Mouse (Mus musculus): ENCODE results near the gene Adamts2.

Adamts2 gene

GRCm38 (mm10) chr11:50601641-50602355, at the start of gene Adamts2:
TSS of gene Adamts2 (plus strand) at chr11:50602084.
- in situ Hi-C loops (cut with MboI; ENCODE audit: unreplicated experiment in 2 of 2), result no loop called here

- in situ Hi-C loops (cut with MboI; ENCODE audit: unreplicated experiment in 2 of 2), result no loop called here
These were observed 44.8 kb upstream of the Adamts2 start for GRCm38 (mm10) chr11:50557064-50557463.

DNA sequence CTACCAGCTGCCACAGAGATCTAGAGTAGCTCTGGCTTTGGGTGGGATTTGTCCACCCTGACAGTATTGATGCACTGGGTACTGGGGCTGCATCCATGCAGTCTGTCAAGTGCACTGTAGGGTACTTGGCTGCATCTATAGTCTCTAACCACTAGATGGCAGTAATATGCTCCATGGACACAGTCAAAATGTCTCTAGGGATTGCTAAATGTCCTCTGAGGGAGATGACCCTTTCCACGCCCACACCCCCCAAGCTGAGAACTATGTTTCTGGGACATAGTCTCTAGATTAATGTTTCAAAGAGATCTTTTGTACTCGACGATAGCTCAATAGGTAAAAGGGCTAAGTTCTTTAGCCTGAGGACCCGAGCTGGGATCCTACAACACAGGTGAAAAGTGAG, 42.8 kb upstream of the Adamts2 start:
- in situ Hi-C loops (cut with MboI; ENCODE audit: unreplicated experiment in 2 of 2), result no loop called here

DNA sequence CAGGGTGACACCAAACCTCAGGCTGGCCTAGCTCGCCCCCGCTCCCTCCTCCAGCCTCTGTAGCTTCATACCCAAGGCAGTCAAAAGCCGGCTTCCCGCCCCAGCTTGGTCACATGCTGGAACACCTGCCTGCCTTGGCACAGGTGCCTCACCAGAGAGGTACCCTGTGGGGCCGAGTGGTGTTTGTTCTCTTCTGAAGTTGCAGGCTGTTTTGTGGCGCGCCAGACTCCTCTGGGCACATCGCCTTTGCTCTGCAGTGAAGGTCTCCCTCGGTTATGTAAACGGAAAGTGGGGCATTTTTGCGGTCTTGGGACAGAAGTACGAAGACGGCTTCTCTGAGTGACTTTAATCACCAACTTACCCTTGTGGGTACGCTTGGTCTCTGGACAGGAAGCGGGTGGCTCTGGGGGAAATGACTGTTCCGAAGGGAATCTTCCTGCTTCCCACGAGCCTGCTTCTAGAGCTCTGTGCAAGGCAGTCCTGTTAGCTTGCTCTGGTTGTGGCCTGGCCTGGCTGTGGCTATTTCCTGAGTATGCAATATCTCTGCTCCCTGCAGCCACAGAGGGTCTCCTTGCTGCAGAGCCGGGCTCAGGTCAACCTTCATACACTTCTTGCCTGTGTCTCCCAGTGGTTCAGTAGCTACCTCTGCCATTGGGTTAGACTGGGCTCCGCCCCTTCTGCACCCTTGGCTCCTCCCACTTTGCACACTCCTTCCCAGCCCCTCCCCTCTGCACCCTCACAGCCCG, 36.2 kb upstream of the Adamts2 start:
- in situ Hi-C loops (cut with MboI; ENCODE audit: unreplicated experiment in 2 of 2), result no loop called here

DNA sequence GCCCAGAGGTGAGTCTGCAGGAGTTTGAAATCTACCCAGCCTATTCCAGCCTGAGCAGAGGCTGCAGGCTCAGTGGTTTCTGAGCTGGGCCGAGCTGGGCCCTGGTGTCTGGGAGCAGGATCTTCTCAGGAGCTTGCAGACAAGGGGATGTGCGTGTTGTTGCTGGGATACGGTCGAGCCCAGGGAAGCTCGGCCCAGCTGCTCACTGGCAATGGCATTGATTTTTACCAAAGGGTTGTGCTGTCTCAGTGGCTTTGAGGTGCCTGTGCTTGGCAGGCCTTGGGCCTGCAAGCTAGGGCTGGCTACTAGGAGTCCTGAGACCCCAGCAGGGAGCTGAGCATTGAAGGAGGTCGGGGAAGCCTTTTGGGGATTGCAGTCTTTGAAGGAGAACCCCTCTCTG, 30.4 kb upstream of the Adamts2 start:
- in situ Hi-C loops (cut with MboI; ENCODE audit: unreplicated experiment in 2 of 2), result no loop called here

GRCm38 (mm10) chr11:50576521-50576920, 25.4 kb upstream of the Adamts2 start:
- in situ Hi-C loops (cut with MboI; ENCODE audit: unreplicated experiment in 2 of 2), result no loop called here

GRCm38 (mm10) chr11:50587026-50587425, 14.9 kb upstream of the Adamts2 start:
- in situ Hi-C loops (cut with MboI; ENCODE audit: unreplicated experiment in 2 of 2), result no loop called here

GRCm38 (mm10) chr11:50587787-50588186, 14.1 kb upstream of the Adamts2 start:
- in situ Hi-C loops (cut with MboI; ENCODE audit: unreplicated experiment in 2 of 2), result no loop called here

DNA sequence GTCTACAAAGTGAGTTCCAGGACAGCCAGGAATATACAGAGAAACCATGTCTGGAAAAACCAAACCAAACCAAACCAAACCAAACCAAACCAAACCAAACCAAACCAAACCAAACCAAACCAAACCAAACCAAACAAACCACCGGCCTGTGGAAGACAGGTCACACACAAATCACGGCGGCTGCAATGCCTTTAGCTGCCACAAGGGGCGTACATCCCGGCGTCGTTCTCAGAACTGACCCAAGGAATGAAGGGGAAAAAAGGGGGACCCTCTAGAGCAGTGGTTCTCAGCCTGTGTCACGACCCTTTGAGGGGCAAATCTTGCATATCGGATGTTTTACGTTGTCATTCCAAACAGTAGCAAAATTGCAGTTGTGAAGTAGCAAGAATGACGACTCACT, 12.8 kb upstream of the Adamts2 start:
- in situ Hi-C loops (cut with MboI; ENCODE audit: unreplicated experiment in 2 of 2), result no loop called here

GRCm38 (mm10) chr11:50591053-50591452, 10.8 kb upstream of the Adamts2 start:
- in situ Hi-C loops (cut with MboI; ENCODE audit: unreplicated experiment in 2 of 2), result no loop called here

DNA sequence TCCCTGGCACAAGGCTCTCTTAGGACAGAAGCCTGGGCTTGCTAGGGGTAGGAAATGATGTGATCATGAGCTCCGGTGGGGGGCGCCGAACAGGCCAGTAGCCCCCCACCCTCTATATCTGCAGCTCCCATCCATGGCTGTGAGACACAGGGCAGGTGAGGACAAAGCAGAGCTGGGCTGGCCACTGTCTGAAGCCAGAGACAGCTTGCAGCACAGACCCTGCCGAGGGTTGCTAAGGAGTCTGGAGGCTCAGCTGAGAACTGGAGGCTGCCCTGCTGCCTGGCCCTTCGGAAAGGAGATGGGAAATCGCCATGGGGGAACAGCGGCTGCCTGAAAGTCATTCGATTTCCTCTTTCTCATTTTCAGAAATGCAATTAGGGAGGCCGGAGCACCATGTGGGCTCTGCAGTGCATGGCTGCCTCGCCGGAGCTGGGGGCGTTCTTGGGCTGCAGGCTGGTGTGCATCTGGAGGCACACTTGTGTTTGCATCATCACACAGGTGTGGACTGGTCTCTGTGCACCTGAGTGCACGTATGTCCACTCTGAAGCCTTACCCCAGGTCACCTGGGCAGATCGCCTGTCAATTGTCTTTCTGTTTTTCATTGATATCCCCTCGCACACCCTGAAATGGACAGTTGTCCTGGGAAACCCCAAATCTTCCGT, 8.9 kb upstream of the Adamts2 start:
- in situ Hi-C loops (cut with MboI; ENCODE audit: unreplicated experiment in 2 of 2), result no loop called here

DNA sequence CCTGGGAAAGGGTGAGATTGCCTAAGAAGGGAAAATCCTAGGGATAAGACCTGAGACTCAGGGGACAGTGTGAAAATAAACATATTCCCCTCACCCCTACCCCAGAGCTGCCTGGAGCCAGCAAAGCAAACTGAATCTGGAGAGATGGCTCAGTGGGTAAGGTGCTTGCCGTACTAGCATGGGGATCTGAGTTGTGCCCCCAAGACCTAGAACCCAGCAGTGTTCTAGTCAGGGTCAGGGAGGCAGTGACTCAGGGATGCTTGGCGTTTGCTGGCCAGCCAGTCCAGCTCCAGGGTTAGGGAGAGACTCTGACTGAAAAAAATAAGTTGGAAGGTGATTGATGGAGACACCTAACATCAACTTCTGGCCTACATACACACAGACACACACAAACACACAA, 5.3 kb upstream of the Adamts2 start:
- in situ Hi-C loops (cut with MboI; ENCODE audit: unreplicated experiment in 2 of 2), result no loop called here

- in situ Hi-C loops (cut with MboI; ENCODE audit: unreplicated experiment in 2 of 2), result no loop called here
These were observed 2.7 kb upstream of the Adamts2 start for GRCm38 (mm10) chr11:50599156-50599555.

- in situ Hi-C loops (cut with MboI; ENCODE audit: unreplicated experiment in 2 of 2), result no loop called here
These were observed 635 bp downstream of the Adamts2 start for GRCm38 (mm10) chr11:50602356-50603081.

DNA sequence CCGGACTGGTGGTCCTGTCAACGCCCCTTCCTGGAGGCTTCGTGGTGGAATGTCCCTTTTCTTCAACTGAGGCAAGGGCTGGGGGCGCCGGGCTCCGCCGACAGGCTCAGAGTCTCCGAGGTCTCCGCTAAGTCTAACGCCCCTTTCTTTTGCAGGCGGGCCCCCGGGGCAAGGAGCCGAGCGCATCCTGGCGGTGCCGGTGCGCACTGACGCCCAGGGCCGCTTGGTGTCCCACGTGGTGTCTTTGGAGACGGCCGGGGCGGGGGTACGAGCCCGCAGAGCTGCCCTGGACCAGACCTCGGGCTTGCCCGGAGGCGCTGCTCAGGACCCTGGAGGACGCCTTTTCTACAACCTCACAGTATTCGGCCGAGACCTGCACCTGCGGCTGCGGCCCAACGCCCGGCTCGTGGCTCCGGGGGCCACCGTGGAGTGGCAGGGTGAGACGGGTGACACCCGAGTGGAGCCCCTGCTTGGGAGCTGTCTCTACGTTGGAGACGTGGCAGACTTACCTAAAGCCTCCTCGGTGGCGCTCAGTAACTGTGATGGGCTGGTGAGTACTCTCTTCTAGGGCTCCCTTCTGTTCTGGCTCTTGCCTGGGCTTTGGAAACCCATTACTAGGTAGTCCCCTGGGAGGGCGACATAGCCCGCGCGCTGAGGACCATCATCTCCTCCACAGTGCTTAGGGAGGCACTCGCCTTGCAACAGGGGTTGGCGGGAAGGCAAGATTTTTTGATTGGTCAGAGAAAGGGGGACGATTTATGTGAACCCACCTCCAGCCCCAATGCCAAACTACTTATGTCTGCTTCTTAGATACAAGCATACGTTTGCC, 1.4 kb downstream of the Adamts2 start:
- in situ Hi-C loops (cut with MboI; ENCODE audit: unreplicated experiment in 2 of 2), result no loop called here

GRCm38 (mm10) chr11:50604371-50604770, 2.5 kb downstream of the Adamts2 start:
- in situ Hi-C loops (cut with MboI; ENCODE audit: unreplicated experiment in 2 of 2), result no loop called here

- in situ Hi-C loops (cut with MboI; ENCODE audit: unreplicated experiment in 2 of 2), result no loop called here
These were observed 9.3 kb downstream of the Adamts2 start for GRCm38 (mm10) chr11:50611181-50611580.

- in situ Hi-C loops (cut with MboI; ENCODE audit: unreplicated experiment in 2 of 2), result no loop called here
These were observed 15.2 kb downstream of the Adamts2 start for GRCm38 (mm10) chr11:50617015-50617543.

- in situ Hi-C loops (cut with MboI; ENCODE audit: unreplicated experiment in 2 of 2), result no loop called here
These were observed 19.0 kb downstream of the Adamts2 start for GRCm38 (mm10) chr11:50620926-50621325.

GRCm38 (mm10) chr11:50621364-50621763, 19.5 kb downstream of the Adamts2 start:
- in situ Hi-C loops (cut with MboI; ENCODE audit: unreplicated experiment in 2 of 2), result no loop called here

All from v-Abl transformed pro-B cells (cell line).